Mouse (Mus musculus) forebrain, embryonic 10.5 days (tissue): ENCODE measurements around the gene Btg1. TPM values are rescaled to one million over a fixed set of nuclear protein-coding genes. Genes with fewer than 3 reads are reported as not detected.

Source experiments
- DNase-seq: peaks from one replicate; pipeline ENCODE4 v3.0.0-alpha.2; 2017; ENCODE audit warnings: low spot score; ENCODE audit errors: extremely low spot score
- H3K27ac ChIP-seq: fragments of 300-500 bp; sonication (generic); 2 replicates; pipeline ENCODE4 v1.5.1; 2016; ENCODE audit warnings: mild to moderate bottlenecking
- H3K27me3 ChIP-seq: fragments of 300-500 bp; sonication (generic); 2 replicates; pipeline ENCODE4 v1.6.1; 2016; ENCODE audit warnings: mild to moderate bottlenecking; ENCODE audit not compliant: poor library complexity, severe bottlenecking
- H3K36me3 ChIP-seq: fragments of 300-500 bp; sonication (generic); replicated peaks from 2 replicates; pipeline ENCODE4 v1.6.1; 2016; ENCODE audit warnings: mild to moderate bottlenecking, moderate library complexity
- H3K4me1 ChIP-seq: fragments of 300-500 bp; sonication (generic); 2 replicates; pipeline ENCODE4 v1.6.1; 2016
- H3K4me3 ChIP-seq: fragments of 300-500 bp; sonication (generic); 2 replicates; pipeline ENCODE4 v1.5.1; 2016; ENCODE audit warnings: mild to moderate bottlenecking, moderate library complexity
- H3K9me3 ChIP-seq: fragments of 300-500 bp; sonication (generic); 2 replicates; pipeline ENCODE4 v1.6.1; 2016; ENCODE audit warnings: mild to moderate bottlenecking, moderate library complexity
- WGBS: fragments of 180-500 bp; shearing (Covaris S2); methylation state at CpG from one replicate; pipeline ENCODE4 v1.1.7; 2016; 5-methylcytosine and 5-hydroxymethylcytosine counted together
- polyA plus RNA-seq: library from polyadenylated mRNA; unstranded; fragments of >200 nt; fragmentation: Nextera tagmentation; extraction: Ambion mirVana; gene quantifications from 2 replicates; pipeline ENCODE4 v1.2.1, GENCODE M21; 2016

The Btg1 gene
- 20.7 and 24.1 TPM in 2 replicates for polyA plus RNA-seq

DNA sequence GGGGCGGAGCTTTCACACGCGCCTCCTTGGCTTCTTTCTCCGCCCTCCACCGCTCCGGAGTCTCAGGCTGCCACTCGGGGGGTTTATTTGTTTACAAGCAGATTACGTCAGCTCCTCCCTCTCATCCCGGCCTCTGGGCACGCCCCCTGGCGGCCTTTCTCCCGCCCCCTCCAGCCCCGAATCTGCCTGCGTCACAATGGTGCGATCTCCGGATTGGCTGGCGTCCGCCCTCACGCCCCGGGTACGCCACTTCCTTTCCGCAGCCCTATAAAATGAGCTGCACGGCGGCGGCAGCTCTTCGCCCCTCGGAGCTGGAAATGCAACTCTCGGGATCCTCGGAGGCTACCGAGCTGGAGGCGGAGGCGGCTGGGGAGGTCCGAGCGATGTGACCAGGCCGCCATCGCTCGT, at the start of gene Btg1:
Gene Btg1 (plus strand): TSS at position 298 of the 408 bp plus-strand sequence.
- H3K4me3 ChIP-seq = peak within 1 kb of the TSS; percentile 96
- peak within 1 kb of the TSS; percentile 97 for H3K27ac ChIP-seq
- H3K27me3 ChIP-seq = no peaks in the 10 kb centered on the region
- peaks cover 21% of the 10 kb centered on the region for H3K36me3 ChIP-seq
- under 1% methylated on average over 37 of the region's 37 CpGs for WGBS
- H3K4me1 ChIP-seq = peaks cover 34% of the 10 kb centered on the region
- H3K9me3 ChIP-seq = no peaks in the 10 kb centered on the region
- DNase-seq = peak; percentile 99

DNA sequence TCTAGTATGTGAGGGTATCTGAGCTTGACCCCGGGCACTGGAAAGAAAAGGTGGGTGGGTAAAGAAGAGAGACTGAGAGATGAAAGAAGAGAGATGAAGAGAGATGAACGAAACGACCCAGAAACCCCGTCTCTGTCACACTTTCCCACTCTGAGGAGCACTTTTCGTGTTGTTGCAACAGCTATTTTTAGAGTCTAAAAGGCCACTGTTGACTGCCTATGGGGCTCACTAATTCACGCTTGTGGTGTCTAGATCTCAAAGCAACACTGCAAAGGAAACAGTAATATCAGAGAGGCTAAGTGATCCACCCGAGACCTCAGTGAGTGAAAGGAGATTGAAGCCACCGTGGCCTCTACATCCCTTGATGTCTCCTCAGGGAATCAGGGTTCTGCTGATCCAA, 47.3 kb upstream of the Btg1 start:
- Histone ChIP-seq H3K9me3 (no peaks in the 10 kb centered on the region), H3K4me1 (0 out of 2 replicates have a peak, but pooled peaks cover 5% of the 10 kb centered on the region), H3K27me3 (no peaks in the 10 kb centered on the region), H3K36me3 (no peaks in the 10 kb centered on the region), H3K4me3 (no peak overlapping the region), H3K27ac (no peak overlapping the region)
- DNase-seq = no peak
- WGBS = 91% methylated on average over 8 of the region's 8 CpGs

DNA sequence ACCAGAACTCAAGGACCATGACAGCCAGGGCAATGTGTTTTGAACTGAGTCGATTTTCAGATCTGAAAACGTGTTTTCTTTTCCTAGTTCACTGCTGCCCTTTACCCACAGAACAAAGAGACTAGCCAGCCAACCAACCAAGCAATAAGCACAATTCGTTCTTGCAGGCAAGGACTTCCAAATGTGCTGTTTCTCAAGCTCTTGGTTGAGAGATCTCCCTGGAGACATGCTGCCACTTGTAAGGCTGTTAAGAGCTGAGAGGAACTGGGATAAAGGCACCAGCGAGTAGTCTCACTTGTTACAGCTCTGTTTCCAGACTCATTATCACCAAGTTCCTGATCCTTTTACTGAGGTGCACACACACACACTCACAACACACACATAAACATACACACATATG, 45.6 kb upstream of the Btg1 start:
- Histone ChIP-seq H3K4me1 (0 out of 2 replicates have a peak, but pooled peaks cover 5% of the 10 kb centered on the region), H3K27ac (no peak overlapping the region), H3K36me3 (no peaks in the 10 kb centered on the region), H3K9me3 (no peaks in the 10 kb centered on the region), H3K4me3 (no peak overlapping the region), H3K27me3 (no peaks in the 10 kb centered on the region)
- 84% methylated on average over 4 of the region's 4 CpGs for WGBS
- DNase-seq = no peak

DNA sequence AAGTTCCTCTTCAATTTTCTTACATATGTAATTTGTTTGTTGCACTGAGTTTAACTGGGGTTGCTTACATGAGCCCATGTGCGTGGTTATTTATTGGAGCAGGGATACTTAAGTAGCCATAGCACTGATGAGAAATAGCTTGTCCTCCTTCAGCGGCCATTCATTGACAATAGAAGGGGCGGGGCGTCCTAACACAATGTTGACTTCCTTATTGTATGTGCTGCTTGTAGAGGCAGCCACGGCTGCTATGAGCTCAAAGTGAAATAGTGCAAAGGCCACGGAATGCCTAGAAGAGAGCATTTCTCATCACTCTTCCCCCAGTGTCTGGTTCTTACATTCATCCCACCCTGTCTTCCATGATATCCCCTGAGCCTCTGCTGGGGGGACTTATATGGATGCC, 42.0 kb upstream of the Btg1 start:
- 85% methylated on average over 6 of the region's 6 CpGs for WGBS
- no peaks in the 10 kb centered on the region for H3K27me3 ChIP-seq
- no peak overlapping the region for H3K4me3 ChIP-seq
- no peaks in the 10 kb centered on the region for H3K9me3 ChIP-seq
- DNase-seq = no peak
- no peaks in the 10 kb centered on the region for H3K36me3 ChIP-seq
- H3K4me1 ChIP-seq = 0 out of 2 replicates have a peak, but pooled peaks cover 5% of the 10 kb centered on the region
- no peak overlapping the region for H3K27ac ChIP-seq

DNA sequence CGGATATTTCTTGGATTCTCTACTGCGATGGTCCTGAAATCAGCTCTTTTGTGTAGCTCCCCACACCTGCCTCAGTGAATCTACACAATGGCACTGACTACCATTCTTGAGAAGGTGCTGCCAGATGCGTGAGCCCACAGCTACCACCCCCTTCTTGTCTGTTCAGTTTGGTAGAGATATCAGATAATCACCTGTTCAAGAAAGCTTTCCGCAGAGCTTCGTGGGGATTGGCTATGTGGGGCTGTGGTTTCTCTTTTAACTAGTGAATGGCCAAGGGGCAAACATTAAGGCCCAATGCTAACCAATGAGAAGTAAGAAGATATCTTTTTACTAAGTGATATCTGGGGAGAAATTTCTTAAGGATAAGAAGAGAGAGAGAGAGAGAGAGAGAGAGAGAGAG, 41.5 kb upstream of the Btg1 start:
- Histone ChIP-seq H3K36me3 (no peaks in the 10 kb centered on the region), H3K27me3 (no peaks in the 10 kb centered on the region), H3K4me3 (no peak overlapping the region), H3K27ac (no peak overlapping the region), H3K9me3 (no peaks in the 10 kb centered on the region), H3K4me1 (0 out of 2 replicates have a peak, but pooled peaks cover 5% of the 10 kb centered on the region)
- DNase-seq = no peak
- 90% methylated on average over 5 of the region's 5 CpGs for WGBS

DNA sequence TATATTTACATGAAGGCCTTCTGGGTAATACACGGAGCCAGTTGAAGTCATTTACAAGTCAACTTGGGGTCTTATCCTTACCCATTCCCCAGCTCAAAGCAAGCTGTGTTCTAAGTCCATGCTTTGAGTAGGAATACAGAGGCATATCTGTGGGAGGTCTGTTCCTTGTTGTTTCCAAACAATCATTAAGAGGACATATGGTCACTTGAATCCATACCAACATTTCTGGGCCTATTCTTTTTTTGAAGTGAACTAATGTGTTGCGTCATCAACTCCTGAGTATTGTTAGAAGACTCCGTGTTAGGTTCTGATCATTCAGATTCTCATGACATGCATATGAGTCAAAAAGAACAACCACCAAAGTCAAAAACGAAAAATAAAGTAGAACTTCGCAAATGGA, 37.9 kb upstream of the Btg1 start:
- 86% methylated on average over 5 of the region's 5 CpGs for WGBS
- DNase-seq = no peak
- H3K4me3 ChIP-seq = no peak overlapping the region
- peaks cover 6% of the 10 kb centered on the region for H3K4me1 ChIP-seq
- no peaks in the 10 kb centered on the region for H3K9me3 ChIP-seq
- H3K36me3 ChIP-seq = no peaks in the 10 kb centered on the region
- no peak overlapping the region for H3K27ac ChIP-seq
- H3K27me3 ChIP-seq = no peaks in the 10 kb centered on the region

DNA sequence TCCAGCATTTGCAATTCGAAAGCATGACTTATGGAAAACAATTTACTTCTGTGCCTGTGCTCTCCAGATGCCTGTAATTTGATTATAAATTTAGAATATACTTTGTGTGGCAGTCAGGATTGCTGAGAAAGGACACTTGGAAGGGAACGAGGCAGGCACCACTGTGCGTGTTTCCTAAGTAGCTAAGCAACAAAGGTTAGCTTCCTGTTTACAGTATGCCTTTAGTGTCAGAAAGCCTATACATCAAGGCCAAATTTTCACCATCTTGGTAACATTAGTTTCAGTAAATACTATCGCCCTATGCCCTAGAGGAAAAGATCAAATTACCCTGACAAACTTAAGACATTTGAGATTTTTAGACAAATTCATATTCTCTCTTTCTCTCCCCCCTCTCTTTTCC, 37.4 kb upstream of the Btg1 start:
- Histone ChIP-seq H3K27me3 (no peaks in the 10 kb centered on the region), H3K4me1 (peaks cover 6% of the 10 kb centered on the region), H3K27ac (no peak overlapping the region), H3K9me3 (no peaks in the 10 kb centered on the region), H3K36me3 (no peaks in the 10 kb centered on the region), H3K4me3 (no peak overlapping the region)
- WGBS = 74% methylated on average over 4 of the region's 4 CpGs
- DNase-seq = no peak

DNA sequence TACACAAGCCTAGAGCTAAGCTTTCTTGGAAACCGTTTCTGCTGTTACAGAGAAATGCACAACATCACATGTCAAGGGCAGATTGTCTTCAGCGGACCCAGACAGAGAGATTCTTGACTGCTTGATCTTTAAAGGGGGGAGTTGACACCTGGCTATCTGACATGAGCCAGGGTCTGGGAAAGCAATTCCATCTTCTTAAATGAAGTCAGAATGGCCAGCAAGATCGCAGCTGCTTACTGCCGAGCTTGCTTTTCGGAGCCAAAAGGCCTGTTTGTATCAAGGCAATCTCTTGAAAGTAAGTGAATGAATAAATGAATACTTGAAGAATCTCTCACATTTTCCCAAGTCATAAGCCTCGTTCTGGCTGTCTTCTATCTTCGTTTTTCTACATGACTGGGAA, 36.6 kb upstream of the Btg1 start:
- Histone ChIP-seq H3K27ac (no peak overlapping the region), H3K4me1 (peaks cover 6% of the 10 kb centered on the region), H3K4me3 (no peak overlapping the region), H3K27me3 (no peaks in the 10 kb centered on the region), H3K36me3 (no peaks in the 10 kb centered on the region), H3K9me3 (no peaks in the 10 kb centered on the region)
- WGBS = 93% methylated on average over 7 of the region's 7 CpGs
- DNase-seq = no peak

DNA sequence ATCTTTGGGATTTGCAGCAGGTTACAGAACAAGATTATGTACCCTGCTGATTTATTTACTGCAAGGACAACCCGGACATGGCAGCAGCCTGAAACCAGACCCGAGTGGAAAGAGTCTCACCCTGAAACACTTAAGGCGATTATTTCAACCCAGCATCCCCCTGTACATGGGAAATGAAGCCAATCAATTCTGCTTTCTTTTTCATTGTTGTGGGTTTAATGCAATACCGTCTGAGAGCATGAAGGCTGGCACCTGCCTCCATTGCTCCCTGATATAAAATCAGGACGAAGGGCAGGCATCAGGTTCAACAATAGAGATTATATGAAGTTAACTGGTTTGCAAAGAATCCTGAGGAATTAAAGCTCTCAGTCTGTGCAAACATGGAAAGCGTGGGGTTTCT, 35.6 kb upstream of the Btg1 start:
- no peaks in the 10 kb centered on the region for H3K36me3 ChIP-seq
- no peak overlapping the region for H3K27ac ChIP-seq
- WGBS = 54% methylated on average over 6 of the region's 6 CpGs
- DNase-seq = no peak
- no peak overlapping the region for H3K4me3 ChIP-seq
- H3K27me3 ChIP-seq = no peaks in the 10 kb centered on the region
- H3K9me3 ChIP-seq = no peaks in the 10 kb centered on the region
- H3K4me1 ChIP-seq = peaks cover 6% of the 10 kb centered on the region

DNA sequence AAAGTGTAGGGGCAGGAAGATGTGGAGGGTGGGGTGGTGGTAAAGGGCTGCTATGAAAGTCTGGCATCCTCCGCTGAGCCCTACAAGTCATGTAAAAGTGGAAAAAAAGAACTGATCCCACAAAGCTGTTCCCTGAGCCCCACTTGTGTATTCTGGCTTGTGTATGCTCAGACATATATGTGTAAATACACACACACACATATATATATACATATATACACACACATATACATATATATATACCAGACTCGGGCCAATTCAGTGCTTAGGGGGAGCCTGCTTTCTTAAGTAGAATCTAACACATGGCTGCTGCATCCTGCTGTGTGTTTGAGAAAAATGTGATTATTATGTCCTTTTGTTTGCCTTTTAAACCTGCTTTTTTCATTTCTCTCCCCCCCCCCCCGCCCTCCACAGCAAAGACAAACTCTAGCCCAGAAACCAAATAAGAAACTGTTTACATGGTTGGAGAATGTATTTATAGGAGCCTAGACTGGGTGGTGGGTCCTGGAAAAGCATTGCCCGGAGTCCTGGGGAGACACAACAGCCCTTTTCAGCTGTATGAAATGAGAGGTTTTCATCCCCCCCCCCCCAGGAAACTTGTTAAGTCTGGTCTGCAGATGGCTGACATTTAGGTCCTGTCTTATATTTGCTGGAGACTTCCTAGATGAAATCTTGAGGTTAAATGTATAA, 30.5 kb upstream of the Btg1 start:
- DNase-seq = no peak
- WGBS = 88% methylated on average over 4 of the region's 4 CpGs
- no peaks in the 10 kb centered on the region for H3K27me3 ChIP-seq
- H3K4me3 ChIP-seq = no peak overlapping the region
- no peak overlapping the region for H3K27ac ChIP-seq
- H3K9me3 ChIP-seq = no peaks in the 10 kb centered on the region
- H3K4me1 ChIP-seq = peaks cover 2% of the 10 kb centered on the region
- H3K36me3 ChIP-seq = no peaks in the 10 kb centered on the region

DNA sequence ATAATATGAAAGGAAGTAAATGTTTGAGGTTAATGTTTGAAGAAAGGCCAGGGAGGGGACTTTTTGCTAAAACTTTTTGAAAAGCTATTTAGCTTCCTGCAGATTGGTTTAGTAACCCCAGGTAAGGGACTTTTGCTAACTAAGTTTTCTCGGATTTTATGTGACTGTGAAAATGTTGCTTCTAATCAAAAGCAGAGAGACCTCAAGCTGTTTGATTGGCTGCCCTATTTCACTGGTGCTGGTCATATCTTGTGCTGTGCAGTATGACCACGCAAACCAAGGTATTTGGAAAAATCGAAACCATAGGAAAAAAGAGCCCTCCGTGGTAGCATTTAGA, 30.0 kb upstream of the Btg1 start:
- H3K9me3 ChIP-seq = no peaks in the 10 kb centered on the region
- DNase-seq = no peak
- no peaks in the 10 kb centered on the region for H3K36me3 ChIP-seq
- no peak overlapping the region for H3K4me3 ChIP-seq
- no peaks in the 10 kb centered on the region for H3K4me1 ChIP-seq
- H3K27ac ChIP-seq = no peak overlapping the region
- H3K27me3 ChIP-seq = no peaks in the 10 kb centered on the region
- 87% methylated on average over 4 of the region's 4 CpGs for WGBS

DNA sequence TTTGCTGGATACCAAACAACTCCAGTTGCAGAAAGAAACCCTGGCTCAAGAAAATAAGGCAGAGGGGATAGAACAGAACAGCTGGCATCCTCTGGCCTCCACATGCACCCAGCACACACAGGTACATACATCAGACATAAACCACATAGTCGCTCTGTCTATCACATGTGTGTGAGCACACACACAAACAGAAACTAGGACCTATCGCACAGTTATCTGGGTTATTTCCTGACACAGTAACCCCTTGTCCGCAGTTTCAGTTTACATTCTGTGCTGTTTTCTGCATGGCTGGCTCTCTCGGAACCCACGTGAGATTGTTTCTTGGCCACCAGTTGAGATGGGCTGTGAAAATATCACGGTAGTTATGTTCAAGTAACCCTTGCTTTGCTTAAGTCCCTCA, 28.6 kb upstream of the Btg1 start:
- DNase-seq = no peak

DNA sequence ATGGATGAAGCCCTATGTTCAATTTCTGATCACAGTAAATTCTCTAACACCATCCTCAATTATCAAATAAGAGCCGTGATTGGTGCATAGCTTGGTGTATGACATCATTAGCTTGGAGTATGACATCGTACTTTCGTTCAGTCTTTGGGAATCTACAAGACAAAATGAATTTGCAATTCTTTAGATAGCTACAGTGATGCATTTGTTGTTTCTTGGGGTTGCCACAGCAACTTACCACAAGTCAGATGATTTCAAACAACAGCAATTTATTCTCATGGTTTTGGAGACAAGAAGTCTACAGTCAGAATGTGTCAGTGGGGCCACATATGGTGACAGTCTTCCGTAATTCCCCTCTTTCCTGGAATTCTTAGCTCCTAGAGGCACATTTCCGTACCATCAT, 27.0 kb upstream of the Btg1 start:
- H3K27ac ChIP-seq = no peak overlapping the region
- no peaks in the 10 kb centered on the region for H3K27me3 ChIP-seq
- H3K4me1 ChIP-seq = no peaks in the 10 kb centered on the region
- WGBS = 92% methylated on average over 5 of the region's 5 CpGs
- no peak overlapping the region for H3K4me3 ChIP-seq
- no peaks in the 10 kb centered on the region for H3K36me3 ChIP-seq
- DNase-seq = no peak
- no peaks in the 10 kb centered on the region for H3K9me3 ChIP-seq

More for the DNA sequence above, 28.6 kb upstream of the Btg1 start:
- Histone ChIP-seq H3K4me1 (no peaks in the 10 kb centered on the region), H3K4me3 (no peak overlapping the region), H3K9me3 (no peaks in the 10 kb centered on the region), H3K36me3 (no peaks in the 10 kb centered on the region), H3K27me3 (no peaks in the 10 kb centered on the region), H3K27ac (no peak overlapping the region)
- WGBS = 92% methylated on average over 6 of the region's 6 CpGs

DNA sequence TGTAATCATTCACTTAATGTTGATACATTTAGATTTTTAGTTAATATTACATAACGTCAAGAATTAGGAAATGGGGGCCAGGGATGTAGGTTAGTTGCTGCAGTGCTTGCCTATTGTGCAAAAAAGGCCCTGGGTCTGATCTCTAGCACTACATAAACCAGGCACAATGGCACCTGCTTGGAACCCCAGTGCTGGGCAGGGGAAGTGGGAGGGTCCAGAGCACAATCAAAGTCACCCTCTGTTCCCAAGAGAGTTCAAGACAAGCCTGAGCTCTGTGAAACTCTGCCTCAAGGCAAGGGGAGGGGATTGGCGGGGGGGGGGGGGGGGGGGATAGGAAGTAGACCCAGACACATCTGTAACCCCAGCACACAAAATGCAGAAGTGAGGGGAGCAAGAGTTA, 24.7 kb upstream of the Btg1 start:
- 59% methylated on average over 1 of the region's 2 CpGs for WGBS
- no peaks in the 10 kb centered on the region for H3K36me3 ChIP-seq

More for the DNA sequence above, 24.7 kb upstream of the Btg1 start:
- H3K27ac ChIP-seq = no peak overlapping the region
- no peaks in the 10 kb centered on the region for H3K4me1 ChIP-seq
- no peak overlapping the region for H3K4me3 ChIP-seq
- no peaks in the 10 kb centered on the region for H3K27me3 ChIP-seq
- DNase-seq = no peak
- no peaks in the 10 kb centered on the region for H3K9me3 ChIP-seq
